8 mouse cellular contexts compared by ENCODE assay signal in the genomic region with DNA sequence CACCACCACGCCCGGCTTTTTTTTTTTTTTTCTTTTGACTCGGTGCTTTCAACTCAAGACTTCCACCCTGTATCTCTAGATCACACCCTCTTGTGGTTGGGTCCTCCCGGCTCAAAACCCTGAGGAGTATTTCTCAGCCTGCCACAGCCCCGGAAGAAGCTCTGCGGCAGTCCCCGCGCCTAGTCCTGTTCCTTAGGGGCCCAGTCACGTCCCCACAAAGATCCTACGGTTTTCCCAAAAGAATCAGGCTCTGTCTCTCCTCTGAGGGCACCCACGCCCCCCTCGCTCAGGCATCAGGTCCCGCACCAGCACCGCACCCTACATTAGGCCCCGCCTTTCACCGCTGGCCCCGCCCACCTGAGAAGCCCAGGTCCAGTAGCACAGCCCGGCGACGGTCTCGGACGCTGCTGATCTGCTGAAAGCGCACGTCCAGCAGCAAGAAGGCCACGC. TPM values are rescaled to one million over a fixed set of nuclear protein-coding genes. Genes with fewer than 3 reads are reported as not detected.
DNase-seq lines count a peak whose midpoint lies in the region; ATAC-seq and TF ChIP-seq lines count a peak whose summit lies in the region.

No protein-coding gene starts in this region.

- peak; percentile 55 for ATAC-seq in heart, postnatal 0 days (ENCODE audit: insufficient read depth, low read depth)
- peak; percentile 62 for ATAC-seq in stomach, embryonic 15.5 days (ENCODE audit: insufficient read depth, low FRiP score, low read depth)

- H3K4me2 ChIP-seq in heart, postnatal 0 days (ENCODE audit: low read depth, low read length), result peak overlapping the region; percentile 58
- H3K4me2 ChIP-seq in stomach, embryonic 15.5 days, result peak overlapping the region; percentile 77

- H3K4me3 ChIP-seq in heart, postnatal 0 days (ENCODE audit: low read depth, low read length), result peak overlapping the region; percentile 39
- H3K4me3 ChIP-seq in limb, embryonic 10.5 days, result peak overlapping the region; percentile 46
- H3K4me3 ChIP-seq in midbrain, embryonic 10.5 days, result peak overlapping the region; percentile 44
- H3K4me3 ChIP-seq in stomach, embryonic 15.5 days (replicated peaks), result peak overlapping the region; percentile 40

- no peak overlapping the region for H3K27ac ChIP-seq in heart, postnatal 0 days (ENCODE audit: low read depth)
- H3K27ac ChIP-seq in limb, embryonic 10.5 days, result no peak overlapping the region
- 0 out of 2 replicates have a peak overlapping the region, but pooled peaks have one; percentile 4 for H3K27ac ChIP-seq in midbrain, embryonic 10.5 days (replicated peaks)
- H3K27ac ChIP-seq in stomach, embryonic 15.5 days, result no peak overlapping the region

- H3K4me1 ChIP-seq in heart, postnatal 0 days (ENCODE audit: control insufficient read depth, insufficient read depth), result peaks cover 13% of the 10 kb centered on the region; the same call in 1 of the 2 replicates
- H3K4me1 ChIP-seq in limb, embryonic 10.5 days, result peaks cover 26% of the 10 kb centered on the region
- peaks cover 31% of the 10 kb centered on the region for H3K4me1 ChIP-seq in midbrain, embryonic 10.5 days
- H3K4me1 ChIP-seq in stomach, embryonic 15.5 days, result peaks cover 21% of the 10 kb centered on the region

- DNase-seq in ovary, postnatal 36 days (ENCODE audit: low spot score), result peak; percentile 63
- DNase-seq in ovary, adult 18-20 months (ENCODE audit: low spot score), result no peak
- peak; percentile 63 for DNase-seq in embryo, embryonic 11 days
- no peak for DNase-seq in heart, postnatal 0 days (ENCODE audit: low spot score)
- DNase-seq in limb, embryonic 10.5 days (ENCODE audit: low spot score), result peak; percentile 57
- peak; percentile 47 for DNase-seq in midbrain, embryonic 10.5 days (ENCODE audit: low spot score)
- no peak for DNase-seq in left cerebral cortex, postnatal 4 days

- H3K9me3 ChIP-seq in heart, postnatal 0 days (replicated peaks; ENCODE audit: control insufficient read depth, low read length), result no peaks in the 10 kb centered on the region
- H3K9me3 ChIP-seq in limb, embryonic 10.5 days (replicated peaks), result no peaks in the 10 kb centered on the region
- no peaks in the 10 kb centered on the region for H3K9me3 ChIP-seq in midbrain, embryonic 10.5 days (replicated peaks)
- H3K9me3 ChIP-seq in stomach, embryonic 15.5 days, result no peaks in the 10 kb centered on the region

- intact Hi-C loops in left cerebral cortex, postnatal 4 days (cut with DNase I), result no loop called here

- peaks cover 5% of the 10 kb centered on the region; the same call in 1 of the 2 replicates for H3K36me3 ChIP-seq in heart, postnatal 0 days (replicated peaks; ENCODE audit: control insufficient read depth, insufficient read depth, low read length)
- H3K36me3 ChIP-seq in limb, embryonic 10.5 days, result peaks cover 9% of the 10 kb centered on the region
- peaks cover 8% of the 10 kb centered on the region for H3K36me3 ChIP-seq in midbrain, embryonic 10.5 days
- peaks cover 3% of the 10 kb centered on the region; the same call in 1 of the 2 replicates for H3K36me3 ChIP-seq in stomach, embryonic 15.5 days

- no peak for TF ChIP-seq CTCF in heart, postnatal 0 days (IDR thresholded peaks at IDR 0.05; ENCODE audit: low read depth)

- TF ChIP-seq EP300 in heart, postnatal 0 days (IDR thresholded peaks at IDR 0.05; ENCODE audit: low read depth), result no peak

- peaks cover 44% of the 10 kb centered on the region for H3K27me3 ChIP-seq in heart, postnatal 0 days (ENCODE audit: control insufficient read depth, insufficient read depth, low read length)
- peaks cover 61% of the 10 kb centered on the region for H3K27me3 ChIP-seq in limb, embryonic 10.5 days (ENCODE audit: low read depth, poor library complexity, severe bottlenecking)
- H3K27me3 ChIP-seq in midbrain, embryonic 10.5 days (ENCODE audit: low read depth, poor library complexity, severe bottlenecking), result peaks cover 63% of the 10 kb centered on the region
- H3K27me3 ChIP-seq in stomach, embryonic 15.5 days (replicated peaks), result peaks cover 45% of the 10 kb centered on the region

- peak overlapping the region; percentile 12; the same call in 1 of the 2 replicates for H3K9ac ChIP-seq in heart, postnatal 0 days (replicated peaks; ENCODE audit: low read depth, low read length)
- H3K9ac ChIP-seq in stomach, embryonic 15.5 days, result 0 out of 2 replicates have a peak overlapping the region, but pooled peaks have one; percentile 9

- WGBS in heart, postnatal 0 days, result 3% methylated on average over 24 of the region's 25 CpGs
- 3% methylated on average over 25 of the region's 25 CpGs for WGBS in limb, embryonic 10.5 days
- WGBS in midbrain, embryonic 10.5 days, result 2% methylated on average over 25 of the region's 25 CpGs
- WGBS in stomach, embryonic 15.5 days, result 2% methylated on average over 25 of the region's 25 CpGs

RNA-seq across cellular contexts. Expression of gene Syngr3, which starts 2.6 kb away (rescaled TPM):
- total RNA-seq in heart, postnatal 0 days (2014; rRNA removed; ENCODE audit: low replicate concordance), result not detected in 2 replicates
- polyA plus RNA-seq in heart, postnatal 0 days (2015; fragmentation: Nextera tagmentation; extraction: Ambion mirVana), result 0.16 and 0.49 TPM in 2 replicates
- 5.2 and 7.0 TPM in 2 replicates for polyA plus RNA-seq in limb, embryonic 10.5 days (2016; fragmentation: Nextera tagmentation; extraction: Ambion mirVana)
- 10.3 and 16.1 TPM in 2 replicates for polyA plus RNA-seq in midbrain, embryonic 10.5 days (2016; fragmentation: Nextera tagmentation; extraction: Ambion mirVana)
- 6.3 and 6.9 TPM in 2 replicates for polyA plus RNA-seq in stomach, embryonic 15.5 days (2015; fragmentation: Nextera tagmentation; extraction: Ambion mirVana)
- 100 to 1,000 TPM; 164 to 176 TPM for total RNA-seq in left cerebral cortex, postnatal 4 days (2021)

RNA-seq across cellular contexts. Expression of gene Gfer, which starts 8.8 kb away (rescaled TPM):
- total RNA-seq in heart, postnatal 0 days (2014; rRNA removed; ENCODE audit: low replicate concordance), result 25.1 and 37.3 TPM in 2 replicates
- 31.0 and 31.6 TPM in 2 replicates for polyA plus RNA-seq in heart, postnatal 0 days (2015; fragmentation: Nextera tagmentation; extraction: Ambion mirVana)
- polyA plus RNA-seq in limb, embryonic 10.5 days (2016; fragmentation: Nextera tagmentation; extraction: Ambion mirVana), result 52.9 and 61.2 TPM in 2 replicates
- 52.3 and 58.5 TPM in 2 replicates for polyA plus RNA-seq in midbrain, embryonic 10.5 days (2016; fragmentation: Nextera tagmentation; extraction: Ambion mirVana)
- 40.9 and 44.1 TPM in 2 replicates for polyA plus RNA-seq in stomach, embryonic 15.5 days (2015; fragmentation: Nextera tagmentation; extraction: Ambion mirVana)
- 10 to 100 TPM; 21.0 to 22.7 TPM for total RNA-seq in left cerebral cortex, postnatal 4 days (2021)

RNA-seq across cellular contexts. Expression of gene Noxo1, which starts 8.9 kb away (rescaled TPM):
- total RNA-seq in heart, postnatal 0 days (2014; rRNA removed; ENCODE audit: low replicate concordance), result 0.50 and 2.2 TPM in 2 replicates
- polyA plus RNA-seq in heart, postnatal 0 days (2015; fragmentation: Nextera tagmentation; extraction: Ambion mirVana), result 0.56 and 0.88 TPM in 2 replicates
- 0.59 and 2.3 TPM in 2 replicates for polyA plus RNA-seq in limb, embryonic 10.5 days (2016; fragmentation: Nextera tagmentation; extraction: Ambion mirVana)
- 1.0 and 1.5 TPM in 2 replicates for polyA plus RNA-seq in midbrain, embryonic 10.5 days (2016; fragmentation: Nextera tagmentation; extraction: Ambion mirVana)
- 3.2 and 3.5 TPM in 2 replicates for polyA plus RNA-seq in stomach, embryonic 15.5 days (2015; fragmentation: Nextera tagmentation; extraction: Ambion mirVana)
- total RNA-seq in left cerebral cortex, postnatal 4 days (2021), result 1 to 10 TPM; 5.6 to 7.2 TPM

RNA-seq across cellular contexts. Expression of gene Zfp598, which starts 17.7 kb away (rescaled TPM):
- 25.4 and 27.5 TPM in 2 replicates for total RNA-seq in heart, postnatal 0 days (2014; rRNA removed; ENCODE audit: low replicate concordance)
- 7.8 TPM in 2 replicates for polyA plus RNA-seq in heart, postnatal 0 days (2015; fragmentation: Nextera tagmentation; extraction: Ambion mirVana)
- polyA plus RNA-seq in limb, embryonic 10.5 days (2016; fragmentation: Nextera tagmentation; extraction: Ambion mirVana), result 34.5 and 36.7 TPM in 2 replicates
- polyA plus RNA-seq in midbrain, embryonic 10.5 days (2016; fragmentation: Nextera tagmentation; extraction: Ambion mirVana), result 21.7 and 24.3 TPM in 2 replicates
- 19.3 and 22.1 TPM in 2 replicates for polyA plus RNA-seq in stomach, embryonic 15.5 days (2015; fragmentation: Nextera tagmentation; extraction: Ambion mirVana)
- total RNA-seq in left cerebral cortex, postnatal 4 days (2021), result 10 to 100 TPM; 45.5 to 48.5 TPM

RNA-seq across cellular contexts. Expression of gene Tbl3, which starts 20.3 kb away (rescaled TPM):
- 33.9 and 42.2 TPM in 2 replicates for total RNA-seq in heart, postnatal 0 days (2014; rRNA removed; ENCODE audit: low replicate concordance)
- polyA plus RNA-seq in heart, postnatal 0 days (2015; fragmentation: Nextera tagmentation; extraction: Ambion mirVana), result 27.2 and 30.1 TPM in 2 replicates
- polyA plus RNA-seq in limb, embryonic 10.5 days (2016; fragmentation: Nextera tagmentation; extraction: Ambion mirVana), result 165 and 183 TPM in 2 replicates
- 141 and 144 TPM in 2 replicates for polyA plus RNA-seq in midbrain, embryonic 10.5 days (2016; fragmentation: Nextera tagmentation; extraction: Ambion mirVana)
- 64.4 and 68.0 TPM in 2 replicates for polyA plus RNA-seq in stomach, embryonic 15.5 days (2015; fragmentation: Nextera tagmentation; extraction: Ambion mirVana)
- 10 to 100 TPM; 34.8 to 36.6 TPM for total RNA-seq in left cerebral cortex, postnatal 4 days (2021)

Comparison
In these comparisons a context has a peak if more than half of its experiments do, and no peak if none do; other contexts are left out.
1. DNase-seq: peak in ovary, postnatal 36 days (single experiment), embryo, embryonic 11 days (single experiment), limb, embryonic 10.5 days (single experiment) and midbrain, embryonic 10.5 days (single experiment); none in ovary, adult 18-20 months (single experiment), heart, postnatal 0 days (single experiment) and left cerebral cortex, postnatal 4 days (single experiment).
2. Peak in every context shown above with its lines, with median percentiles within 50 percentile points of each other: H3K4me3 ChIP-seq.